Mouse (Mus musculus) lung, postnatal 0 days (tissue): Measurements from ENCODE around the gene Epb41.

Experiments used
- CTCF ChIP-seq: IDR thresholded peaks from 2 replicates; pipeline ENCODE4 v1.5.1; 2016; ENCODE audit warnings: antibody characterized with exemption, mild to moderate bottlenecking
- EP300 ChIP-seq: IDR thresholded peaks from 2 replicates; pipeline ENCODE4 v1.6.1; 2016; ENCODE audit warnings: antibody characterized with exemption, mild to moderate bottlenecking, control low read depth

DNA sequence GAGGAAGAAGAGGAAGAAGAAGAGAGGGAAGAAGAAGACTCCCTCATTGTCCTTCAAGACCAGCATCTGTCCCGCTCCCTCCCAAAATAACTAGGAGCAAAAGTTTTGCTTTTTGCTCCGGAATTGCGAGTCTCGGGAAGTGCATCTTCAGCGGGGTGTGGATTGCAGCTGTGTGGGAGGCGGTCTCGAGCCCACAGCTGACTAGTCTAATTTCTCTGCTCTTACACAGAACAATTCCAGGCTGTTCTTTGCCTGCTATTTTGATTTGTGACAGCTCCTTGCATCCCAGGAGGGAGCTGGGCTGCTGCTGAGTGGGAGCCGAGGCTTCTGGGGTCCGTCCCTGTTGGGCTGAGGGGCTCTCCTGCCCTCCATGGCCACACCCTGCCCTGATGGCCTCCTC, 44.4 kb upstream of the Epb41 start:
- TF ChIP-seq EP300 = no peak
- TF ChIP-seq CTCF = no peak
